Mouse (Mus musculus) G1E-ER4 (cell line): ENCODE results near the gene Nova2. TPM values are rescaled to one million over a fixed set of nuclear protein-coding genes. Genes with fewer than 3 reads are reported as not detected.

ENCODE experiments used
- GATA1 ChIP-seq: IDR thresholded peaks from one replicate; pipeline ENCODE4 v1.8.0; 2012; ENCODE audit warnings: low read length, inconsistent platforms
- polyA plus RNA-seq: library from polyadenylated mRNA; stranded (reverse); fragments of >175 nt; gene quantifications from 2 replicates; pipeline ENCODE4 v1.2.3, GENCODE M21; 2012

The Nova2 gene
- polyA plus RNA-seq, 1 experiment, result not detected

- TF ChIP-seq GATA1, result no peak
Measured at GRCm38 (mm10) chr7:18957569-18958383, 32.1 kb downstream of the Nova2 start.

DNA sequence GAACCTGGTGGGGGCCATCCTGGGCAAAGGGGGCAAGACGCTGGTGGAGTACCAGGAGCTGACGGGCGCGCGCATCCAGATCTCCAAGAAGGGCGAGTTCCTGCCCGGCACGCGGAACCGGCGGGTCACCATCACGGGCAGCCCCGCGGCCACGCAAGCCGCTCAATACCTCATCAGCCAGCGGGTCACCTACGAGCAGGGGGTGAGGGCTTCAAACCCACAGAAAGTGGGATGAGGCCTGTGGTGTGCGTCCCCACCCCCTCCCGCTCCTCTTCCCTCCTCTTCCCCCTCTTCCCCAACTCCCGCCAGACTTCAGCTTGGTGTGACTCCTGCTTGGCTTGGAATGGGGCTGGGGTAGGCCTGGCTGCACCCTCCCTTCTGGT is 32.7 kb downstream of the Nova2 start:
- no peak for TF ChIP-seq GATA1

GRCm38 (mm10) chr7:18959446-18959845 is 33.8 kb downstream of the Nova2 start:
- TF ChIP-seq GATA1, result no peak

GRCm38 (mm10) chr7:18962171-18962792 is 36.6 kb downstream of the Nova2 start:
- TF ChIP-seq GATA1, result no peak

- TF ChIP-seq GATA1, result no peak
Measured at GRCm38 (mm10) chr7:18962795-18963194, 37.1 kb downstream of the Nova2 start.

DNA sequence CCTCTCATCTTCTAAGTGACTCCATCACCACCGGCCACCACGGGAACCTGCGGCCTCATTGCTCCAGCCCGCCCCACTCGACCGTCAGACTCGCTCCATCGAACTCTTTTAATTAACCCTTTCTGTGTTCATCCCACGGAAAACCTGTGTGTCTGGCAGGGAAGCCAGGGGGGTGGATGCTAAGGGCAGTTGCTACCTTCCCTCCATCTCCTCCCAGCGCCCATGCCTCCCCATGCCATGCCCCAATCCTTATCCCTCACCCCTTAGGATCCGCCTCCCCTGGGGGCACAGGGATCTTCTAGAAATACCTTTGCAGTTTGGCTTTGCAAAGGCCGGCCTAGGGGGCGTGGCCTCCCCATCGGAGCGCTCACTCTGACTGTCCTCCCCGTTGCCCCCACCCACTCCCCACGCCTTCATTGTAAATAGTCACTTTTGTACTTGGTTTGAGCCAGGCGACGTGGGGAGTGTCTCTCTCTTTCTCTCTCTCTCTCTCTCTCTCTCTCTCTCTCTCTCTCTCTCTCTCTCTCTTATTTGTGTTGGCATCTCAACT is 37.7 kb downstream of the Nova2 start:
- no peak for TF ChIP-seq GATA1

DNA sequence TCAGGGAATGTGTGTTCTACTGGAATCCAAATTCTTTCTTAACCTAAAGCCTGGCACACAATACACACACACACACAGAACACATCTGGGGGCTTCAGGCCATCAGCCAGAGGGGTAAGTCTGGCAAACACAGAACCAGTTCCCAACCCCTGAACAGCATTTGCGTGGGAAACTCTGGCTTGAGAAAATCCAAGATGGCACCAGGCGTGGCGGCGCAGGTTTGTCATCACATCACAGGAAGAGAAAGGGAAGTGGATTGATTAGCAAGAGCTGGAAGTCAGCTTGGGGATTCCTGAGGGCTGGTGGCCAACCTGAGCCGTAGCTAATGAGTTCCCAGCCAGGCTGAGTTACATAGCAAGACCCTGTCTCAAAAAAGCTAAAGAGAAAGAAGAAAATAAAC is 39.6 kb downstream of the Nova2 start:
- no peak for TF ChIP-seq GATA1

DNA sequence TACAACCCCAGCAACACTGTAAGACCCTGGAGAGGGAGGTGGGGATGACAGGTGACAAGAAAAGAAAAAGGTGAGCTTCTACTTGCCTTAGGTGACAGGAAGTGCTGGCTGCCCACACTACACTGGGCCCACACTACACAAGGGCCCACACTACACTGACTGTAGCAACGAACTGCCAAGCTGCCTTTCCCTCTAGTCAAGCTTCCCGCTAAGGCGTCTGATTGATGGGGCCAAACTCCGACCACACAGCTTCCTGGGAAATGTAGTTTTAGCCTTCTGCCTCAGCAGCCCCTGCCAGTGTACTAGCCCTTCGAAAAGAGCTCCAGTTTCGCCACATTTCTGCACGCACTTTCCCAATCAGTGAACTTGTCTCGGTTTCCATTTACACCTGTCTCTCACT is 41.9 kb downstream of the Nova2 start:
- TF ChIP-seq GATA1, result no peak

- TF ChIP-seq GATA1, result no peak
Measured at GRCm38 (mm10) chr7:18970956-18971355, 45.3 kb downstream of the Nova2 start.

- no peak for TF ChIP-seq GATA1
Measured at GRCm38 (mm10) chr7:18978381-18978780, 52.7 kb downstream of the Nova2 start.

DNA sequence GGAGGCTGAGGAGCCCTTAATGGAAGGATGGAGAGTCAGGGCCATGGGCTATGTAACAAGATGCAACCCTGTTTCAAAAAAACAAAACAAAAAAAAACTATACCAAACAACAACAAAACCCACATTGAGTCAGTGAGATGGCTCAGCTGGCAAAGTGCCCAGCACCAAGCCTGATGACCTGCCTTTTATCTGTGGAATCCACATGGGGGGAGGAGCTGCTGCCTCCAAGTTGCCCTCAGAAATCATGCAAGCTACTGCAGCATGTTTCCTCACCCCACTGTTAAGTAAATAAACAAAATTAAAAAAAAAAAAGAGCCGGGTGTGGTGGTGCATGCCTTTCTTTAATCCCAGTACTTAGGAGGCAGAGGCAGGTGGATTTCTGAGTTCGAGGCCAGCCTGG is 60.8 kb downstream of the Nova2 start:
- TF ChIP-seq GATA1, result no peak

DNA sequence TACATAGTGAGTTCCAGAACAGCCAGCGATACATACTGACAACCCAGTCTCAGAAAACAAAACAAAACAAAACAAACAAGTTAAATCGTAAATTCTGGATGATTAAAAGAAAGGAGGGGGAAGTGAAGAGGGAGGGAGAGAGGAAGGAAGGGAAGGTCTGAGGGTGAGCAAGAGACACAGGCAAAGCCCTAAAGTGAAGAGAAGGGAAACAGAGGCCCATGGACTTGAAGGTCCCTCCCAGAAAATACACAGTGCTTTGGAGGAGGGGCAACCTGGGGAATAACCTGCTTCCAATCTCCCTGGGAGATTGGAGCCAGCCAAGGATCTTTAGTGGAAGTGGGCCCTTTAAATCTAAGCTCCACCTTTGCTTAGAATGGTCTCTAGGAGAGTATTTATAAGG is 61.4 kb downstream of the Nova2 start, which contains the start of gene Nanos2:
Gene Nanos2 (plus strand): TSS at position 301 of the 400 bp plus-strand sequence.
- no peak for TF ChIP-seq GATA1

DNA sequence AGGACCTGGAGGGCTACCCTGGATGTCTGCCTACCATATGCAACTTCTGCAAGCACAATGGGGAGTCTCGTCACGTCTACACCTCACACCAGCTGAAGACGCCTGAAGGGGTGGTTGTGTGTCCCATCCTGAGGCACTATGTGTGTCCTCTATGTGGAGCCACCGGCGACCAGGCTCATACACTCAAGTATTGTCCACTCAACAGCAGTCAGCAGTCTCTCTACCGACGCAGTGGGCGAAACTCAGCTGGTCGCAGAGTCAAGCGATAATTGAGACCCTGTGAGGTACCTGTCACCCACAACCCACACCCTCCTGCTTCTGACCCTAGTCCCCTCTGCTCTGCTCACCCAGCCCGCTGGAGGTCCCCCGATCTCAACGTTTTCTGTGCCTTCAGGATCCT is 62.1 kb downstream of the Nova2 start:
- no peak for TF ChIP-seq GATA1

GRCm38 (mm10) chr7:18988780-18989179 is 63.1 kb downstream of the Nova2 start:
- TF ChIP-seq GATA1, result no peak

DNA sequence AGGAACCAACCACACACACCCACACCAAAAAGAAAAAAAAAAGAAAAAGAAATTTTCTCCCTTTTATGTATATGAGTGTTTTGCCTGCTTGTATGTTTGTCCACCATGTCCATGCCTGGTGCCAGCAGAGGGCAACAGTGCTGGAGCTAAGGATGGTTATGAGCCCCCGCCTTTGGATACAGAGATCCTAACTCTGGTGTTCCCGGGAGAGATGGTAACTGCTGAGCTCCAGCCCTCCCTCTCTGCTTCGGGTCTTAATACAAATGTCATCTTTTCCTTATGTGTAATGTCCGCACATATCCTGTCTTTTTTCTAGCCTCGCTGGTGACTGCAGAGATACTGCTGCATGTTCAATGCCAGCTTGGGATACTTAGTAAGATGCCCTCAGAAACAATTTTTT is 64.3 kb downstream of the Nova2 start:
- no peak for TF ChIP-seq GATA1

GRCm38 (mm10) chr7:18990601-18991295 is 65.1 kb downstream of the Nova2 start, which contains the start of gene Mypop:
Gene Mypop, plus strand, starts transcription at chr7:18991245.
- TF ChIP-seq GATA1, result no peak

- TF ChIP-seq GATA1, result no peak
Measured at GRCm38 (mm10) chr7:18991660-18992293, 66.1 kb downstream of the Nova2 start.
